Mouse (Mus musculus): ENCODE data around the gene Scamp1.

DNA sequence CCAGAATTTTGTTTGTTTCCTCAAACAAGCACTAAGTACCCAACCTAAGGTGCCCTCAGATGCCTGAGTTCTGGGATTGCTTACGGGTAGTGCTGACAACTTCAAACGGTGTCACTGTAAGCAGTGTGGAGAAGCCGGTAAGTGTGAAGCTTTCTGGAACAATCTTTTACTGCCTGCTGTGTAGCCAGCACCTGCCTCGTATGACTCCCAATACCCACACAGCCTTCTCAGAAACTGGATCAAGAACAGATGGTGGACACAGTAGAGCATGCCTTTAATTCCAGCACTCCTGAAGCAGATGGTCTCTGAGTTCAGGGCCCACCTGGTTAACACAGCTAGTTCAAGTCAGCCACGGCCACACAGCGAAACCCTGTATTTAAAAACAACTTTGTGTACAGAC lies 24.0 kb downstream of the Scamp1 start:
- TF ChIP-seq ZC3H11A (IDR thresholded peaks at IDR 0.05; ENCODE audit: borderline replicate concordance, low read depth, low read length) (no peak), HCFC1 (IDR thresholded peaks at IDR 0.05; ENCODE audit: borderline replicate concordance, insufficient read depth, low read length) (no peak), MAFK (IDR thresholded peaks at IDR 0.05; ENCODE audit: insufficient read depth, low read depth, low read length) (no peak)
